Mouse (Mus musculus) brain, adult 10 weeks (tissue): ENCODE data around the gene Mfap3l. TPM values are rescaled to one million over a fixed set of nuclear protein-coding genes. Genes with fewer than 3 reads are reported as not detected.

Experiments used
- polyA plus RNA-seq: library from polyadenylated mRNA; stranded (reverse); fragments of 350-450 nt; fragmentation: Illumina TruSeq; extraction: RNeasy Lipid Tissue Mini Kit (QIAGEN cat#74804); gene quantifications from one replicate; pipeline ENCODE4 v1.2.3, GENCODE M21; 2015; ENCODE audit warnings: low read depth, low replicate concordance

Mfap3l gene
- polyA plus RNA-seq = 26.6 TPM

DNA sequence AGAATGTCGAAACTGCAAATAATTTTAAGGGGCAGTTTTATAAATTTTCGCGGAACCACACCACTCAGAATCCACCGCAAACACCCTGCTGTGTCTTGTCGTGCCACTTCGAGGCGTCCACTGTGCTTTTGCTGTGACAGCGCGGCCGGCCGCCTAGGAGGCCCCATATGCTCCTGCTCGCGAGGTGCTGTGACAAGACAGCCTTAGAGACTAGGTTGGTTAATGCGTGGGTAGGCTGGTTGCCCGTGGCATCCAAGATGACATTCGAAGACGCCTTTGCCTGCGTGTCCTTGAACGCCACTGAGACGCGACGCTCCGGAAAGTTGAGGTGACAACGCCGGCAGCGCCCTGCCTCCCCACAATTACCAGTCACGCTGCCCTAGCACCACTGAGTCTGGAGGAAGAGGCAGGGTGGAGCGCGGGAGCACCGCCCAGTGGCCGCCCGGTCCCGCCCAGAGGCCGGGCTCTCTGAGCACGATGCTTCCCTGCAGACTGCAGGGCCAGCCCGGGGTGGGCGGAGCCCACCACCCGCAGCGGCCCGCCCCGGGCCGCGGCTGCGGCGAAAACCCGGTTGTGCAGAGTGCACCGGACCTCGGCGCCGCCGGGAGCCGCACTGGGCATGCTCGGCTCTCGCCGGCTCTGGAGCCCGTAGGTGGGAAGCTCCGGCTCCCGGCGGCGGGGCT, at the start of gene Mfap3l:
Mfap3l (plus strand) TSS at position 578 of the 683 bp plus-strand sequence.

Other genes with a start within 250 kb of the Mfap3l start
- gene Gm10283, start 129.6 kb upstream of the Mfap3l start, polyA plus RNA-seq = not detected
- gene Aadat, start 126.9 kb upstream of the Mfap3l start, polyA plus RNA-seq = not detected